Mouse (Mus musculus): ENCODE results near the gene Dph1.

GRCm38 (mm10) chr11:75136666-75137398 lies 54.2 kb downstream of the Dph1 start:
- TF ChIP-seq EP300 (IDR thresholded peaks at IDR 0.05; ENCODE audit: low read depth) (no peak), CTCF (IDR thresholded peaks at IDR 0.05; ENCODE audit: low read depth) (no peak)

Measured in heart, postnatal 0 days (tissue).